Mouse (Mus musculus) c-Kit-positive CD71-positive TER-119-positive erythroid progenitor cells, embryonic 14.5 days (primary cell): Measurements from ENCODE around the gene Trak1.

Experiments
- DNase-seq: peaks from one replicate; pipeline ENCODE4 v3.0.0-alpha.2; 2013; ENCODE audit warnings: low spot score

Trak1 gene

GRCm38 (mm10) chr9:121347981-121348380 is 50.7 kb downstream of the Trak1 start:
- DNase-seq, result no peak

DNA sequence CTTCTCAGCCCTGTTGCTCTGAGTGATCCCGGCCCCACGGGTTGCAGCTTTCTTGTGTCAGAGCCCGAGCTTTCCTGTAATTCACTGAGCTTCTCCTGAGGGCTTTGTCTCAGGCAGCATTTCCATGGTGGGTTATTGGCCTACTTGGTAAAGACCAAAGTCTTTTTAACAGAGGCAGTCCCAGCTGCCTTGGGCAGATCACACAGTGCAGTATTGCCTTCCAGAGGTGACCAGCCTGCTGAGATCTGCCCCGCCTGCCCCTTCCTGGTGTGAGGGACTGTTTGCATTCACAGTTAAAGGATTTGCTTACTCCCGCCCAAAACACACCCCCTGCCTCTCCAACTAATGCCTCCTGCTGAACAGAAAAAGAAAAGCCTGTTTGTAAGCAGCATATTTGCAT is 51.2 kb downstream of the Trak1 start:
- no peak for DNase-seq

DNA sequence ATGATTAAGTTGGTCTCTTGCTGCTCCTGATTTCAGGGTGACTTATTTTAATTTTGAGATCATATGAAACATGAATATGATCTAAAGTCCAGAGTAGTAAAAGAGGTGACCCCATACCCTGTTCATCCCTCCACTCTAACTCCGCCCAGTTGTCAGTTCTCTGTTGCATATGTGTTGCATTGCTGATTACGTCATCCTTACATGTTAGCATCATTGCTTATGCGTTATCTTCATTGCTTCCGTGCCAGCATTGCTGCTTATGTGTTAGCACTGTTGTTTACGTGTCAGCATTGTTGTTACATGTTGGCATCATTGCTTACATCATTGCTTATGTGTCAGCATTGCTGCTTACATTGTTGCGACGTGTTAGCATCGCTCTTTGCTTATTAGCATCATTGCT is 51.8 kb downstream of the Trak1 start:
- DNase-seq, result no peak

DNA sequence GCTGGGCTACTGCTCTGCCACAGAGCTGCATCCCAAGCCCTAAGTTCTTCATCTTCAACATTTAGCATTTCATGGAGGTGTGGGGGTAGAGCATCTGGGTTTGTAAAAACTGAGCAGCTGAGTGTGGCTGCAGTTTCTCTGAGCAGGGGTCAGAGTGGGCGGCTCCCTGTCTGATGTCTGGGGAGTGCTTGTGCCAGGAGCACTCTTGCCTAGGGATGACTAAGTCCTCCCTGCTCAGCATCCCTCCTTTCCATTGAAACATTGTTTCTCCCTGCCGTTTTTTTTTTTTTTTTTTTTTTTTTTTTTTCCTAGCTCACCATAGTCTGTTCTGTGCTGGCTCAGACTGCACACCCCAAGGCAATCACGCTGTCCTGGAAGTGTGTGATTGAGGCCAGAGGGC is 53.3 kb downstream of the Trak1 start:
- no peak for DNase-seq

- no peak for DNase-seq
Measured at GRCm38 (mm10) chr9:121351388-121352078, 54.2 kb downstream of the Trak1 start.

DNA sequence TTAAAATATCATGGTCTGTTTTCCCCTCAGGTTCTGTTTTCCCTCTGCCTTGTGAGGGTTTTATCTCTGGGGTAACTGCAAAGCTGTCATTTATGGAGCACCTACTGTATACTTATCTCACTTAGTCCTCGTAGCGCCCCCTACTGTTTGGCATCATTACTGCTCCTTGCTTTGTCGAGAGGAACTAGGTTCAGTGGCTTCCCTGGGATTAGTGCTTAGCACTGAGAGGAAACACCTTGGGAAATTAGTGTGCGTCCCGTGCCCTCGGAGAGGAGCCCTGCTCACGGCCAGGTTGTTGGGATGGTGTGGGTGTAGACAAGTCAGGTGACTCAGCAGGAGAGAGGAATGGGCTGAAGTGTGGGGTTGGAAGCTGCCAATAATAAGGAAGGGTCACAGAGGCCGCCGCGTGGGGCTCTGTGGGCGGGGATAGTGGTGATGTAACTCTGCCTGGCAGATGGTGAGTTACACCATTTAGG is 54.9 kb downstream of the Trak1 start:
- peak; percentile 53 for DNase-seq

DNA sequence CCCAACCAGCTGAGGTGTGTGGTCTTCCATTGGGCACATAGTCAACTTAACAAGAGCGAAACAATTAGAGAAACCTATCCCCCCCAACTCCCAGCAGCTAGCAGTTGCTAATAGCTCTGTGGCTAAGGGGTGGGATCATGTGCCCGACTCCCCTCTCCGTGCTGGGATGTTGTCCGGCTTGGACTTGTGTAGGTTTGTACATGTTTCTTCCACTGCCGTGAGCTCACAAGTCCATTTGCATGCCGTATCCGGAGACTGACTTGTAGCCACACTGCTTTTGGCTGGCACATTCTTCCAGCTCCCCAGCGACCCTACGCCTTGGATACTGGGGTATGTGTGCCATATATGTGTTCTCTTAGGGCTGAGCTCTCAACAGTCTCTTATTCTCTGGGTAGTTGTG is 55.4 kb downstream of the Trak1 start:
- no peak for DNase-seq

DNA sequence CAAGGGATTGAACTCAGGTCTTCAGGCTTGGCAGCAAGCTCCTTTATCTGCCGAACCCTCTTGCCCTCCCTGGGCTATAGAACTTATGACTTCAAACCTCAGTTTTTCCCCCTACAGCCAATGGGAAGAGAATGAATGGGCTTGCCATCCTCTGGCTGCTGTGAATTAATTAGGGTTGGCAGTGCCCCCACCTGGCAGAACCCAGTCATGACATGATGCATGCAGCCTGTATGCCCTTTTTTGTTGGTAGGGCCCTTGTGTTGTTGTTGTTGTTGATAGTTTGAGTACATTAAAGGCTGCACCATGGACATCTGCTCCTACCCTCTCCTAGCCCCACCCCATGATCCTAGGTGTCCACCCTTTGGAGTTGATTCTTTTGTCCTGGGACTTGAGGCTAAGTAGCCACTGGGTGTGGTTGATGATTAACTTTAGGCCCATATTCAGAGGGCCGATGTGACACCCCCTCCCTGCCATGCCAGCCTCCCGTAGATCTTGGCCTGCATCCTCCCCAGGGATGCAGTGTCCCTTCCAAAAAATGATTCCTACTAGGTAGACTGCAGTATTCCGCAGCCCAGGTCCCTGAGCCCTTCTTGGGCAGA is 57.6 kb downstream of the Trak1 start:
- peak; percentile 49 for DNase-seq

GRCm38 (mm10) chr9:121355431-121356141 is 58.3 kb downstream of the Trak1 start:
- no peak for DNase-seq

- no peak for DNase-seq
Measured at GRCm38 (mm10) chr9:121357102-121357501, 59.8 kb downstream of the Trak1 start.

DNA sequence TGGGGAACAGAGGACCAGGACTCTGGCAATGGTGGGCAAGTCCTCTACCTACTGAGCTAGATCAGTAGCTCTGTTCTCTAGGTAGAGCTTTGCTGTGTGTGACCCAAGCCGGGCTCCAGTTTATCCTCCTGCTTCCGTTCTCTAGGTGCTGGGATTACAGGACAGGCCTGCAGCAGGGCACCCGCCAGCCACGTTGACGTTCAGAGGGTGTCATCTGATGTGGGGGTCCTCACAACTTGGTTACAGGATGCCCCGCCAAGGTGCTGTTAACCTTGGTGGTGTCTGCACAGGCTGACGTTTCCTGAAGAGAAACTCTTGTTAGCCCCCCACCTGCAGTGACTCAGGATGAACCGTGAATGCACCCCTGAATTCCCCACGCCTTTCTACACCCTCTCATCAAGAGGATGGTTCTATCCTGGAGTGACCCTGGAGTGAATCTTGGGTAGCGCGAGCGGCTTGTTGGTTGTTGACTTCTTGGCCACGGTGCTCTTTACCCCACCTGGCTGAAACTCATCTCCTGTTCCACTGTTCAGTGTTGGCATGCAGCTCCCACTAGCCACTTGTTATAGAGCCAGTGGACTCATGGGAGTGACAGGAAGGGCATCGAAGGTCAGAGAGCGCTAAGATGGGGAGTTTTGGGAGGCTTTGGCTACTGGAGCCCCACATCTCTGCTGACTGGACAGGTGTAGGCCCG is 60.4 kb downstream of the Trak1 start:
- DNase-seq, result no peak

DNA sequence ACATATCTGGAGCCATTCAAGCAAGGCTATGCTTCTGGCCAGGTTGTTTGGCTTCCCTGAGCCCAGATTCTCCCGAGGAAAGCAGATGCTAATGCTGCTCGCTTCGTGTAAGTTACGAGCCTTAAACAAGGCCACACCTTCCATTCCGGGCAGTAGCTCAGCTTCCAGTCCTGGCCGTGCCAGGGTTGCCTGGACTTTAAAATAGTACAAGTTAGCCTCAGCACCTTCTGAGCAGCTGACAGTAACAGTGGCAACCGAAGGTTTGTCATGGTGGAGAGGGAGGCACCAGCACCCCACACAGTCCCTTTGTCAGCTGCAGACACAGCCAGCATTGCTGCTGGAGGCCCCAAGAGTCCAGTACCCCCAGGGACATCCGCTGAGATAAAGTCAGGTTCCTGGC is 61.1 kb downstream of the Trak1 start:
- DNase-seq, result no peak

- no peak for DNase-seq
Measured at GRCm38 (mm10) chr9:121359266-121359972, 62.1 kb downstream of the Trak1 start.

- no peak for DNase-seq
Measured at GRCm38 (mm10) chr9:121360327-121360954, 63.1 kb downstream of the Trak1 start.

DNA sequence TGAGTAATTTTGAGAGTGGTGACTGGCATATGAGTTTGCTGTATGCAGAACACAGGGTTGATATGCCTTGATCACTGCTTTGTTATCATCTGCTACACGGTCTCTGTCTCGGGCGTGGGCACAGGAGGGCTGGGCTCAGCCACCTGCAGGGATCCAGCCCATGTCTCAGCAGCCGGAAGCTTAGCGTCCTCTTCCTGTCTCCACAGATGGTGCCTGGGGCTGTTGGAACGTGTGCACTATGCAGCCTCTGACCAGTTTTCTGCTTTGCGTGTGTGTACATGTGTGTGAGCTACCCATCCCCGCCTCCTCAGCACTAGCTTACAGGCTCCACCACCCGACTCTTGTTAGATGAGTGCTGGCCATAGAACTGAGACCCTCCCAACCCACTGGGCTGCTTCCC is 63.7 kb downstream of the Trak1 start:
- DNase-seq, result peak; percentile 49

DNA sequence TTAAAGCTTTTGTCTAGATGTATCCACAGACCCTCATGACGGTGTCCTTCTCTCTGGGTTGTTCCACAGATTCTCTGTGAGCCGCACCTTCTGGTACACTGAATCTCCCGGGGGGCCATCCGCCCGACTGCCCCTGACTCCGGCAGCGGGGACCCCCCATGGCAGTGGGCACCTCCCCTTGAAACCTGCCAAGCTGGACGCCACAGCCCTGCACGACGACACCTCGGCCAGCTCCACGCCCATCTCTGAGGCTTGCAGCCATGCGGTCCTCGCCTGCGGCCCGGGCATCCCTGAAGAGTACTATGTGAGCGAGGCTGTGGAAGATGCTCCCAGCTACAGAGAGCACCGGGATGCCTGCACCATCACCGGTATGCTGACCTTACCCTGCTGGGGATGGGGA is 66.6 kb downstream of the Trak1 start:
- no peak for DNase-seq

GRCm38 (mm10) chr9:121366135-121366863 is 69.0 kb downstream of the Trak1 start:
- no peak for DNase-seq

DNA sequence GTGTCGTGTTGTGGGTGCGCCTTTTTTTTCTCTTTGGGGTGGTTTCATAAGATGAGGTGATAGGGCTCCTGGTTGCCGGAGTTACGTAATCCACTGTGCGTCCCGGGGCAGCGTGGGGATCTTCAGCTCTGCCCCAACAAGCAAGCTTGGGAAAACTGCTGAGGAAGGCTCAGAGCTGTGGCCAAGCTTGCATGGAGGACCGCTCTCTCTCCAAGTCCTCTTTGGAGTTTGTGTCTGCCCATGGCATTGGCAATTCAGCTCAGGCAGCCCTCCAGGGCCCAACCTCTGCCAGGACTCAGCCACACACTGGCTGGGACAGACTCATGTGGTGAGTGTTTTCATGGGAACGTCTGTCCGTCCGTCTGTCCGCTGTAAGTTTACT is 69.6 kb downstream of the Trak1 start:
- no peak for DNase-seq

DNA sequence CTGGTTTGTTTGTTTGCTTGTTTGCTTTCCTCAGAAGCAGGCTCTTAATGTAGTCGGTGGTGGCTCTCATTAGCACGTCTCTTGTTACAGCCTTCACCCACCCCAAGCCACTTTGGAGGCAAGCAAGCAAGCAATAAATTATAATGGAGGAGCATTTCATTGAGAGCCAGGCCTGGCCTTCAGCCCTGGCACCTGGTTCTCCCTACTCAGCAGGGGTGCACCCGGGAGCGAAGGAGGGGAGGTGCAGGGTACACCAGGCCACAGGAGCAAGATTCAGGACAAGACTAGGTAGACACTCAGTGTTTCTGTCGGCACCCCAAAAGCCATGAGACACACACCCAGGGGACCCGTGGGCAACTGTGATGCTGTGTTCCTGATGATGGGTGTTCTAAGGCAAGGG is 72.3 kb downstream of the Trak1 start:
- DNase-seq, result no peak

DNA sequence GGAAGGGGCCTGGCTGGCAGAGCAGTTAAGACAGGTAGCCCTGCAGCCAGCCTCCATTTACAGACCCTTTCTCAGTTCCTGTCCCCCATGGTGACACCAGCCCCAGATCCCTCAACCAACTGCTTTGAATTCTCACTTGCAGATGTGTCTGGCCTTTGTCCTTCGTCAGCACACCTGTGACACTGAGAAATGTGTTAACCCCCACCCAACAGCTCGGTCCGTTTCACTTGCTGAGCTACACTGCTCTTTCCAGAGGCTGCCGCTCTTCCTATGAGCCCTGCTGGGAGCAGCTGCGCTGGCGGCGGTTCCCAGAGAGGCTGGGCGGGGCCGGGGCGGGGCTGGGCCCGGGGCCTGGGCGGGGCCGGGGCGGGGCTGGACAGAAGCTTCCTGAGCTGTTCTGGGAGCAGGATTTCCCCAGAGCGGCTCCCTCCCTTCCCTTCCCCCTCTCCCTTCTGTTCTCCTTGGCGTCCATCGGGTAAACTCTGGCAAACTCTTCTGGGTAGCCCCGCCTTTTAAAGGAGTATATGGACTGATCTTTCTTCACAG is 74.1 kb downstream of the Trak1 start:
- peak; percentile 59 for DNase-seq
